Mouse (Mus musculus) MN1 (cell line): ENCODE data around the gene Ddx4.

Experiments used
- DNase-seq: peaks from one replicate; pipeline ENCODE4 v3.0.0-alpha.2; 2016; ENCODE audit warnings: low spot score

The Ddx4 gene

GRCm38 (mm10) chr13:112652205-112652604, at the start of gene Ddx4:
TSS of gene Ddx4 (minus strand) at chr13:112652475.
- DNase-seq: no peak

DNA sequence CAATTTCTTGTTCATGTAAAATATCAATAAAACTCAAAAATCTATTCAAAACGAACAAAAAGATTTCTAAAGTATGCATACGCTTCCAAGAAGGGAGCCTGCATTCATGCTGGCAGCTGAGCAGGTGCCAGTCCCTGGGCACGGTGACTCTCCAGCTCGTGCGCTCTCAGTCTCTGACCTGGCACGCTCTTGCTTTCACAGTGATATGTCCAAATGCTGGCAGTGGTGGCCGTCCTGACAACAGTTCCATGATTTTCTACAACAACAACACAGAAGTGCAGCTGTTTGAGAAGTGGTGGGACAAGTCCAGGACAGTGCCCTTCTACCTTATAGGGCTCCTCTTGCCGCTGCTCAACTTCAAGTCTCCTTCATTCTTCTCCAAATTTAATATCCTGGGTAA, 49.0 kb upstream of the Ddx4 start:
- no peak for DNase-seq

GRCm38 (mm10) chr13:112695526-112696240, 43.4 kb upstream of the Ddx4 start:
- DNase-seq: no peak

DNA sequence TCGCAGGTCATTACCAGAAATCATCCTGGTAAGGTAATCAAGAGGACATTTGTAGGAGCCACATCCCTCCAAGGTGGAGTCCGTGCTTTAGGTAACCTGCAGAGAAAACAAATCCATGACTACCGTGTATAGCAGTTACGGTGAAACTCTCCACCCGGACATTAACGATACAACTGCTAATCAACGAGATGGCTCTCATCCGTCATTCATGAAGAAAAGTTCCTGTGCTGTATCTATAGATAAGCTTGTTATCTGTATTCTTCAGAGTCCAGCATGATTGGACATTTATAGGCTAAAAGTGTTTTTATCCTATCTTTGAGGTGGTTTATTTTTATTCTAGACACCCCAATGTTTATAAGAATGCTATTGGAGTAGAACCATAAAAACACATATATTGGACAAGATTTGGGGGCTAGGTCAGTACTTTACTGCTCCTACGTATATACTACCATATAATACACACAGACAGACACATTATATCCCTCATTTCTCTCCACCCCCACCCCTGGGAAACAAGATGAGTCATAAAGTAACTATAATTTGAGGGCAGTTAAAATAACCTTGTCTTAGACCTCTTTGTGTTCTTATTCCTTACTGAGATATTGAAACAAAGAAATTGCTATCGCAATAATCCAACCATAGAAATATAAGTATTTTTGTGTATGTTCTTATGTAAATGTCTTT, 40.7 kb upstream of the Ddx4 start:
- no peak for DNase-seq

- DNase-seq: peak; percentile 38
These were observed 33.9 kb upstream of the Ddx4 start for GRCm38 (mm10) chr13:112686155-112686554.

GRCm38 (mm10) chr13:112683970-112684369, 31.7 kb upstream of the Ddx4 start:
- no peak for DNase-seq

DNA sequence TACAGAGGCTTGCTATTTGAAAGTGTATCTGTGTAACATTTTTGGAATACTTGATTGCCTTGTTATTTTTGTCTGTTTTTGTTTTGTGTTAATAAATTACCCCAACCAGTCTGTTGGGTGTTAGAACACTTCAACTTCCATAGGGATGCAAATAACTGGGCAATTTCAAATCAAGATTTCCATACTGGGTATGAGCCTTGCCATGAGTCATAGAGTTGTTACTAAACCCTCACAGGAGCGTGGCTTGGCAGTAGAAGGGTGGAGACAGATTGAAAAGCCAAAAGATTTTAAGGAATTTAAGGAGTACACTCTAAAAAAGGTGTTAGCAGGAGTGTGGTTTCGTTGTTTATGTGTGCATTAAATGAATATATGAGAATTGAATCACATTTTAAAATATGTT, 31.0 kb upstream of the Ddx4 start:
- no peak for DNase-seq

DNA sequence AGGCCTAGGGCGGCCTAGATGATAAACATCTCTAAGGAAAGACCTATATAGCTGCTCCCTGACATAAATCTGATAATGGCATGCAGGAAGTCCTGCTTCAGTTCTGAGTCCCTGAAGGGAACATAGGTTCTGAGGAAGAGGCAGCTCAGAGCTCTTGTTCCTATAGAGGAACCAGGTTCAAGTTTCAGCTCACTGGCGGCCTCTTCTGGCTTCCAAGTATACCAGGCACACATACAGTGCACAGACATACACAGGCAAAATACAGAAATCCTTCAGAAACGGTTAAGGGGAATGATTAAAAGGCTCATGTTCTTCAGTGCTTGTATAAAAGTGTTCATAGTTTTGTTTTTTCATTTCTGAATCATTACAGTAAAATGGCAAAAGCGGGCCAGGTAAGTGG, 25.9 kb upstream of the Ddx4 start:
- DNase-seq: no peak

DNA sequence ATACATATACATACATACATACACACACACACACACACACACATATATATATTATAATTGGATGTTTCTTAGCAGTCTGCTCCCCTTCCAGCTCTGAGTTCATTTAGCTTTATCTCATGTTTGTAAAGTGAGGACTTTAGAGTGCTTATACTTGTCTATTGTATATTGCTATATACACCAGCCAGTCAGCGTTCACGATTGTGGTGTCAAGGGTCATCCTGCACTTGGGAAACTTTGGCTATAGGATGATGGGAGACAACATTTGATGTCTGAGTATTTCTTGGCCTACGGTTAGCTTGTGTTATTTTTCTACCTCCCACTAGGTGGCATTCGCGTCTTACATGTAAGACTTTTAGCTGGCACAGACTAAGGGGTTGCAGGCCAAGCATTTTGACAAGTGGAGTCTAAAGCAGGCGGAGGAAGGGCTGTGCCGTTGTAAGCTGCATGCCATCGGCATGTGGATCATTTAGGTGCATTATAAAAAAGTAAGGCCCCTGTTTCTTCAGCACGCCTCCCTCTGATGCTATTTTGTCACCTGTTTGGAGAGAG, 21.7 kb upstream of the Ddx4 start:
- DNase-seq: peak; percentile 90

GRCm38 (mm10) chr13:112672797-112673196, 20.5 kb upstream of the Ddx4 start:
- no peak for DNase-seq

DNA sequence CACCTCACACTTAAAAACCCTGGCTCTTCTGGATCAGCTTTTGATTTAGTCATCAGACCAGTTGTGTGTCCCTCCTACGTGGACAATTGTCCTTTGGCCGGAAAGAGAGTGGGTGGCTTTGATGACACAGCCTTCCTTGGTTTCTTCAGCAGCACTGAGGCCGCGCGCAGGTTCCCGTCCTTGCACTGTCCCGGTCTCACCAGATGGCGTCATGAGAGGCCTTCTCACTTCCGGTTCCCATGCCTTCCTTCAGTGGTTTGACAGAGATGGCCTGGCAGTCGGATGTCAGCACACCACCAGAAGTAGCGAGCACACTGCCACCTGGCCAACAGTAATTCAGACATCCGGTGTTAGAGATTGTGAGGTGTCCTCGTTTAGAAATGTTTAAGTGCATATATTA, 19.4 kb upstream of the Ddx4 start:
- DNase-seq: no peak

DNA sequence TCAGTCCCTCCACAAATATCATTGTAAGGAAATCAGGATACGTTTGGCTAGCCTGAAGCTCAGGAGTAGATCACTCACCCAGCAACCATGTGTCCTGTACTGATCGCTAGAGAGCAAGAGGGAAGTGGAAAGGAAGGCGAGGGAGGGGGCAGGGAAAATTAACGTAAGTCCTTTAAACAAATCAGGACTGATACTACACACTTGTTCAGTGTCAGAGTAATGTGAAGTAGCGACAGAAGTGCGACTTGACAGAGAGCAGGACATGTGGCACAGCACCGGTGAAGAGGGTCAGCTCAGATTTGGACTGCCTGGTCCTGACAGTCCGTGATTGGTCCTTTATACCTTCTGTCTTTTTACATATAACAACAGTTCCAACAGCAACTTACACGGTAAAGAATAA, 14.9 kb upstream of the Ddx4 start:
- DNase-seq: no peak

GRCm38 (mm10) chr13:112666433-112667024, 14.3 kb upstream of the Ddx4 start:
- DNase-seq: no peak

- DNase-seq: no peak
These were observed 9.4 kb upstream of the Ddx4 start for GRCm38 (mm10) chr13:112661687-112662086.

DNA sequence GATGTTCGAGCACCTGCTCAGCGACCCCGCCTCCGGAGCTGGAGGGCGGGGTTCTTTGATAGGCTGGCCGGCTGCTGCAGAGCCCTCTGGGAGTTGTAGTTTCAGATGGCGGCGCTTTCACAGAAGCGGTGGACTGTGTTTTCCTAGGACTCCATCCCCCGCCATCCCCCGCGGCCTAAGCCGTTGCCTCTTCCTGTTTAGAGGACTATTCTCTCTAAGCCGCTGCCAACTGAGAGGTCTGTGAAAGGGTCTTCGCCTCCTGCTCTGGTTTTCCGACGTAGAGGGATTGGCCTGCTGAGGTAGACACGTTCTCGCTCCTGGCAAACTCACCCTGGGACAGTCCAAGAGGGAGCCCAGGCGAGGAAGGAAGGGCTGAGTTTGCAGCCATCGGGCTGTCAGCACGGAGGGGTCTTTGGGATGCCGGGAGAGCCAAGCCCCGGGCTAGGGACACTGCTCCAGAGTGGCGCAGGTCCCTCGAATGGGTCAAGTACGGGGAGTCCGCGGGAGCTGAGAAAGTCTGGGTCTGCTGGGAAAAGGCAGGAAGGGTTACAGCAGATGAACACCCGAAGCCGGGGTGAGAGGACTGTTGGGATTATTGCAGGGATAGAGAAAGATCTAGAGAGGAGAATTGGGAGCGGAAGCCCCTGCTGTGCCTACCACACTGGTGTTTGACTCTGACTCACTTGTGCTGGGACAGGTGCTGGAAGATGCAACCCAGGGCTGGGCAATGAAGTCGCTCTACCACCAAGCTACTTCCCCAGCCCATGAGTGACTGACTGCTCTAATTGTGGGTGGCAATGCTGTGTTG, 8.5 kb upstream of the Ddx4 start, which contains the start of gene Slc38a9:
Gene Slc38a9, plus strand, starts transcription at position 178 of the 808 bp plus-strand sequence.
- peak; percentile 96 for DNase-seq

- DNase-seq: no peak
These were observed 7.8 kb upstream of the Ddx4 start for GRCm38 (mm10) chr13:112659986-112660573.

DNA sequence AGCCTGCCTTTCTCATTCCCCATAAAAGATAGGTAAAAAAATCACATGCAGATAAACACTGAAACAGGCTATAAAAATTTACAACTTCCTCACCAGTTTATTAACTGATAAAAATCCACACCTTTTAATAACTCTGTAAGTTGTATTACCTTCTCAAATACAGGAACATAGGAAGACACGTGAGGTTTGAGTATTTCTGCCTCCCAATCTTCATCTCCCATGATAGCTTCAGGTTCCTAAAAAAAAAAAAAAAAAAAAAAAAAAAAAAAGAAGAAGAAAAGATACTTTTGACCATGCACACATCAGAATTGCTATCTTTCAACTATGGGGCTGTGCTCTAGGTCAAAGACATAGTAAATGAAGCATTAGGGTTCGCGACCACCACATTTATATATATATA, 1.1 kb downstream of the Ddx4 start:
- DNase-seq: no peak

GRCm38 (mm10) chr13:112645529-112646186, 6.6 kb downstream of the Ddx4 start:
- DNase-seq: no peak

DNA sequence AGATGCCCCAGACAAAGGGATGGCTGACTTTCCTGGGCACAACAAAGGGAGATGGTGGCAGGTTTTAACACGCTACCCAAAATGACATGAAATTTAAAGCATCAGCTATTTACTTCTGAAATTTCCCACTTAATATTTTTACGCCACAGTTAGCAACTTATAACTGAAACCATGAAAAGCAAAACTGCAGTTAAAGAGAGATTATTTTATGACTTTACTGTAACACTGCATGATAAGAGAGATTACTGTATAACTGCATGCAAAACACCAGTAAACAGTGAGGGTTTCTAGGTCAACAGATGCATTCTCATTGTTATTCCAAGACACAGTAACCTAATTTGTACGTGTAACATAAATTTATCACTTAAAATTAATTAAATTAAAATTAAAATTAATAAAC, 7.3 kb downstream of the Ddx4 start:
- DNase-seq: no peak

GRCm38 (mm10) chr13:112642897-112643296, 9.4 kb downstream of the Ddx4 start:
- no peak for DNase-seq

DNA sequence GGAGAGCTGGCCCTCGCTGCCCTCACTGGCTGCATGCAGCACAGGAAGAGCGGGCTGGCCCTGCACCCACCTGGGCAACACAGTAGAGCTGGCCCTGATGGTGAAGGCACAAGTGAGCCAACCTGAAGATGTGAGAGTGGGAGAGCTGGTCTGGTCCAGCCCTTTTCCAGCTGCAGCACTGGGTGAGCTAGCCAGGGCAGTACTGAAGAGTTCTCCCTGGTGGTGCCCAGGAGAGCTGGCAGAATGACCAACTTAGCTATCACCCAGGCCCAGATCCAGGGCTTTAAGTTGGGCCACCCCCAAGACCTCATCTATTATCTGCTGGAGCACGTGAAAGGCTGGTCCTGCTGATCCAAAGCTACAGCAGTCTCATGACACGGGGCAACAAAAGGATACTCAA, 13.2 kb downstream of the Ddx4 start:
- DNase-seq: no peak
